Comparison of ENCODE assay signal across 18 mouse cellular contexts in genomic region chr12:30161731-30162406, GRCm38 (mm10). TPM values are rescaled to one million over a fixed set of nuclear protein-coding genes. Genes with fewer than 3 reads are reported as not detected.
"Had no signal": no experiment of that assay in that cellular context is flagged by ENCODE, and none has a peak within 500 bp of the region (broad histone marks: within the 10 kb centered on the region; RNA-seq: fewer than 3 reads in every experiment).

No protein-coding gene starts in this region.

- H3K4me1 ChIP-seq: lung, embryonic 15.5 days; megakaryocyte, embryonic 14.5 days; midbrain, embryonic 13.5 days; midbrain, embryonic 15.5 days; neural tube, embryonic 12.5 days; stomach, embryonic 15.5 days had no signal

- H3K27me3 ChIP-seq: lung, embryonic 15.5 days; megakaryocyte, embryonic 14.5 days; midbrain, embryonic 13.5 days; midbrain, embryonic 15.5 days; neural tube, embryonic 12.5 days; stomach, embryonic 15.5 days had no signal

- H3K36me3 ChIP-seq: lung, embryonic 15.5 days; midbrain, embryonic 13.5 days; midbrain, embryonic 15.5 days; neural tube, embryonic 12.5 days; stomach, embryonic 15.5 days had no signal

- H3K27ac ChIP-seq: lung, embryonic 15.5 days; macrophage; midbrain, embryonic 13.5 days; midbrain, embryonic 15.5 days; neural tube, embryonic 12.5 days; stomach, embryonic 15.5 days; stomach, postnatal 0 days had no signal

- H3K9me3 ChIP-seq: lung, embryonic 15.5 days; midbrain, embryonic 15.5 days; neural tube, embryonic 12.5 days; stomach, embryonic 15.5 days had no signal

- DNase-seq: liver, postnatal 0 days; lung, adult 2 months; lung, postnatal 10 days; lung, postnatal 36 days; right cerebral cortex, postnatal 14 days; thymus, adult 2 months; thymus, postnatal 25 days; thymus, postnatal 4 days had no signal

- H3K4me3 ChIP-seq: lung, embryonic 15.5 days; megakaryocyte, embryonic 14.5 days; midbrain, embryonic 13.5 days; midbrain, embryonic 15.5 days; neural tube, embryonic 12.5 days; stomach, embryonic 15.5 days had no signal

- ATAC-seq: liver, postnatal 0 days; midbrain, embryonic 13.5 days; midbrain, embryonic 15.5 days had no signal

- H3K4me2 ChIP-seq: lung, embryonic 15.5 days; midbrain, embryonic 11.5 days; midbrain, embryonic 13.5 days; midbrain, embryonic 15.5 days; neural tube, embryonic 12.5 days; stomach, embryonic 15.5 days had no signal

- H3K9ac ChIP-seq: liver, postnatal 0 days; lung, embryonic 15.5 days; midbrain, embryonic 13.5 days; midbrain, embryonic 15.5 days; neural tube, embryonic 12.5 days; stomach, embryonic 15.5 days had no signal

RNA-seq across cellular contexts. Expression of gene Tpo, which starts 29.4 kb away (rescaled TPM):
- polyA plus RNA-seq: liver, postnatal 0 days; lung, adult 2 months; lung, embryonic 15.5 days; macrophage; midbrain, embryonic 11.5 days; neural tube, embryonic 12.5 days; spleen, adult 2 months; stomach, embryonic 15.5 days; stomach, postnatal 0 days had no signal
